Mouse (Mus musculus) ovary, postnatal 10 days (tissue): Measurements from ENCODE around the gene Kif22.
A peak's percentile ranks its signal among the peaks of the same experiment; 100 is the strongest.

Source experiments
- DNase-seq: peaks from one replicate; pipeline ENCODE4 v3.0.0; 2022; ENCODE audit warnings: low spot score

Kif22 gene

DNA sequence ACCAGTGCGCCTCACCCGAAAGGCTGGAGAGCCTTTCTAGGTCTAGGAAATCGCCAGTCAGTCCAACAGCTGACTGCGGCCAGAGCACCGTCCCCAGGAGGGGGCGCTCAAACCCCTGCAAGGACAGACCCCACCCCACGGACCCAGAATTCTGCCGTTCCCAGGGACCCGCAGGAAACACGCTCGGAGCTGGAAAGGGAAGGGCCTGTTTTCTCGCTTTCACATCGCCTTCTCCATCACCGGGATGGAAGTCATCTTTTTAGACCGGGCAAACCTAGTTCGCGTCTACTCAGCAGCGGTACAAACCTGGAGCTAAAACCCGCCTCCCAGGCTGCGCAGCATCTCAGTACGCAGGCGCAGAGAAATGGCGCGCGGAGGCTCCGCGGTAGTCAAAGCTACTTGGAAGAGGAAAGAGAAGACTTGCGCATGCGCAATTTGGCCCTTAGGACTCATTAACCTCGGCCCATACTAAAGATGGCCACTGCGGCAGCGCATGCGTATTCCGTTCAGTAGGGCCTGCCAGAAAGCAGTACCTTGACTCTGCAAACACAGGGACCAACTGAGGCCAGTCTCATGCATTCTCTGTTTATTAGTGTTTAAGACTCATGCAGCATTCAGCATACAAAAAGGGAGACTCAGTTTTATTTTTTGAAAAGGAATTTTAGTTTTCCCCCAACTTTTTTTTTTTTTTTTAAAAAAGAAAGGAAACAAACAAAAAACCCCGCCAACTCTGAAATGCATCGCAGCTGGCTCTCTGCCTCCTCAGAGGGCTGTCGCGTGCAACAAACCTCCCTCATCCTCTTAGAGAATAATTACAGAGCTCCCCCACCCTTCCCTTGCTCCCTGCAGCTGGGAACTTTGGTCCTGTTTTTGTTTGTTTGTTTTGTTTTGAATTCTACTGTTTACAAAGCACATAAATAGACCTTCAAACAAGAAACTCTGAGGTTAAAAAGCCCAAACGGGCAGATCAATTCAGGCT lies 25.0 kb downstream of the Kif22 start, which contains the start of gene Pagr1a:
Gene Pagr1a (minus strand): TSS at position 382 of the 979 bp plus-strand sequence.
- peak; percentile 94 for DNase-seq

DNA sequence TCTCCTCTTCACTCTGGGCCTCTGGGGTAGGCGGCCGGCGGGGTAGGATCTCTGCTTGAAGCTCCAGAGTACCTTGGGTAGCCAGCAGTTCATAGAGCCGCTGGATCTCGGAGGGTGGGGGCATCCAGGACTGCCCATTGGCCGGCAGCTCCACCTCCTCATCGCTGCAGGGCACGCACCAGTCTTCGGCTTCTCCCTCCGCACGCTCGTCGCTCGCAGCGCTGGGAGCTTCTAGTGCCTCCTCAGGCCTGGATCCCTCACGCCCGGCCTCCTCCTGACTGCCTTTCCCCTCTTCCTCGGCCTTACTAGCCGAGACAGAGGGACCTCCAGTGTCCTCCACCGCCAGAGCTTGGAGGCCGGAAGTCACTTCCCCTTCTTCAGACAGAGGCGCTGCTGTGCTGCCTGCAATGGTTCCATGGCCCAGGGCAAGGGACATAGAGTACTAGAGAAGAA lies 25.8 kb downstream of the Kif22 start:
- DNase-seq, result peak; percentile 44

DNA sequence TGATC lies 26.0 kb downstream of the Kif22 start, which contains the start of gene Pagr1b:
Gene Pagr1b (minus strand): TSS at position 4 of the 5 bp plus-strand sequence.
- DNase-seq, result no peak

DNA sequence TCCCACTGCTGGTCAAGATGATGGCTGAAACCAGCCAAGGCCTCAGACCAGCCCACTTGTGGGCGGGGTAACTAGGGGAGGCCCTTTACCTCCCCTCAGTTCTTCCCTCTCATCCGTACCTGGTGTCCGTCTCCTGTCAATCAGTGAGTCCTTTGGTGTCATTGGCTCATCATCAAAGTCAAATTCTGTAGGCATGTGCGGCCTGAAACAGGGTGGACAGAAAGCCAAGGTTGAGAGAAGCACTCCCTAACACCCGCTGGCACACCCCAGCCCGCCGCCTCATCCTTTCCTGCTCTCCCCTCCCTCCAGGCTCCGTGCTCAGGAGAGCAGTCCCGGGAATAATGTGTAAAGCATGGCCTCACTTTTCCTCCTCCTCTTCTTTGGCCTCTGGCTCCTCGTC lies 26.2 kb downstream of the Kif22 start:
- DNase-seq, result no peak

DNA sequence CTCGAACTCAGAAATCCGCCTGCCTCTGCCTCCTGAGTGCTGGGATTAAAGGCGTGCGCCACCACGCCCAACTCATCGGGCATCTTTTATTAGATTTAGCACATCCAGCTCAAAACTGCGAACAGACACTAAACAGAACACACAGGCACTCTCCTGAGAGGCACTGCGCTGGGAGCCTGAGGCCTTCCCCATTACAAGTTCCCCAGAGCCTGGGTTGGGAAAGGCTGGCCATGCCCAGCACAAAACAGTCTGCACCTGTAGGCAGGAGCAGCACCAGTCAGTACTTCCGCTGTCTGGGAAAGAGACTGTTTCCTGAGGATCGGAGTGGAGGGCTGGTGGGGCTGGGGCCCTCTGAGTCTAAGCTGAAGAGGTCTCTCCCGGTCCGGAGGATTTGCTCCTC lies 27.3 kb downstream of the Kif22 start:
- DNase-seq, result no peak

DNA sequence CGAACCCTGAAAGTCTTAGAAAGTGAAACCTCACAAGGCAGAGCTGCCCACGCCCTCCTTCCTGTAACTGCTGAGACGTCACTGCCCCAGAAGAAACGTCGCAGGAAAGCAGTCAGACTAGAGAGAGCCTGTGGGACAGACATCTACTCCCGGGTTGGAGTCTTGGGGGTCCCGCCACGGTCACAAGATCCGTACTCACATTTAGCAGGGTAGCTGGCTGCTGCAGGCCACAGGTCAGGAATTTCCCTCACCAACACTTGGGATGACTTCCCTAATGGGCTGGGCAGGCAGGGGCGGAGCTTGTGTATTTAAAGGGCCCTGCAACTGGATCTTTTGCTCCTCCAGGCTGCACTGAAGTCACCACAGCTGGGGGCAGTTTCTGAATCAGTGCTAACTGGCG lies 28.0 kb downstream of the Kif22 start, which contains the start of gene Mvp:
Gene Mvp (minus strand): TSS at position 302 of the 400 bp plus-strand sequence.
- no peak for DNase-seq

DNA sequence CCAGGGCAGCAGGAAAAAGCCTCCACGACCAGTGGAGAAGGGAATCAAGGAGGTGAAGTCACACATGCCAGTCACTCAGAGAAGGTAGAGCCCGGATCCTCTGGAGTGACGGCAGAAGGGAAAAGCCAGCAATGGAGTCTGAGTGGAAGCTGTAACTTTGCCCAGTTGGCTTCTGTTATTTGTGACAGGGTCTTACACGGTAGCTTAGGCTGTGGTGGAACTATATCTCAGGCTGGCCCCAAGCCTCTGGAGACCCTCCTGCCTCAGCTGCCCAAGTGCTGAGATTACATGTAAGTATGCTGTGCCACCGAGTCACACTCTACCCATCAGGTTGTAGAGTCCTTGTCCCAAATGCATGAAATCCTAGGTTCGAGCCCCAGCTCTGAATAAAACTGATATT lies 28.9 kb downstream of the Kif22 start:
- DNase-seq, result no peak

DNA sequence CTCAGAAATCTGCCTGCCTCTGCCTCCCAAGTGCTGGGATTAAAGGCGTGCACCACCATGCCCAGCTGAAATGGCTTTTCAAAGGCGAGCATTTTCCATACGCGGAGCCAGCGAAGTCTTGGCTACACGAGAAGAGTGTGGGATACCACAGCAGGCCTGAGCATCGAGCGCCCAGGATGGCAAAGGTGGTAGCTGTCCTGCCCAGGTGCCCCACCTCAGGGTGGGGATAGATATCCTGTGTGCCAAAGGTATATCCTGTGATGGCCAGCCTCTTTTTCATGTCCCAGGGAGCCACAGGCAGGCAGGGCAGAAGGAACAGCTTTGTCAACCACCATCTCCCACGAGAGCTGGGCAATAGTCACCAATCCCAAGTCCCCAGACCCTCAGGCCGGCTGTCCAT lies 29.4 kb downstream of the Kif22 start:
- DNase-seq, result no peak

DNA sequence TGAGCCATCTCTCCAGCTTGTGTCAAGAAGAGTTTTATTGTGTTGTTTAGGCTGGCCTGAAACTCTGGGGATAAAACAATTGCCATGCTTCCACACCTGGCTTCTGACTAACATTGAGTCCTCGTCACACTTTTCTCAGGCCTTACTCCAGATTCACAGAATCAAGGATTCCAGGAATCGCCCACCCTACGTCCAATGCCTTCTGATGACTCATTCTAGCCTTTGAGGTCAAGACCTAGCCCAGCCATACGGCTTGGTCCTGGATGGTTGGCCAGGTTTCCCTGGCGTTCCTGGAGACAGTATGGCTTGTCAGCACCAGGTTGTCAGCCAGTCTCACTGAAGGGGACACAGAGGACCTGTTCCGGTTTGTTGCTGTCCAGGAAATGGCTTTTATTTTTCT lies 29.9 kb downstream of the Kif22 start:
- no peak for DNase-seq

DNA sequence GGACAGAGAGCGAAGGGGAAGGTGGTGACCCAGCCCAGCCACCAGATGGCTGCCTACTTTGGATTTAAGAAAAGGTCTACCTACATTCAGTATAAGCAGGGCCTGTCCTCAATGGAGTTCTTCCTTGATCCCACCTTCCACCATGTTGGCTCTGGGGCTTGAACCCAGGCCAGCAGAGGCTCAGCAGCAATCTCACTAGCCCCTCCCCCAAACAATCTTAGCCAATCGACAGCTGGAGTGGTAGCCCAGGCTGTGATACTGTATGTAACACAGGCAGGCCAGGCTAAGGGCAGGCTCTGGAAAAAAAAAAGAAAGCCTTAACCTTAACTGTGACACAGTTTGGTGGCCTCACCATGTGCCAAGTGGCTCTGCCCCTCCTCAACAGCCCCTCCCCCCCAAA lies 30.6 kb downstream of the Kif22 start:
- no peak for DNase-seq

DNA sequence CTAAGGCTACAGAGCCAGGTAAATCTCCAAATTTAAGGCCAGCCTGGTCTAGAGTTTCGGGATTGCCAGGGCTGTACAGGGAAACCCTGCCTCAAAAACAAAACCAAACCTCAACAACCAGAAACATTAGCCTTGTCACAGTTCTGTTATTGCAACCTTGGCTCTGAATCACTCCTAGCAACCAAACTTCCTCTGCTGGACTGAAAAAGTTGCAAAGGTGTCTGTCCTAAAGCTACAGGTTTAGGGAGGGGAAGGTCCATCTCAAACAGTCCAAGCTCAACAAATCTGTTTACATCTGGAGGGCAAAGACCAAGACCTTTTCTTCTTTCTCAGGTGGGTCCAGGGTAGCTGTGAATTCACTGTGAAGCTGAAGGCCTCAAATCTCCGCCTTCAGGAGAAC lies 31.2 kb downstream of the Kif22 start:
- DNase-seq, result no peak

DNA sequence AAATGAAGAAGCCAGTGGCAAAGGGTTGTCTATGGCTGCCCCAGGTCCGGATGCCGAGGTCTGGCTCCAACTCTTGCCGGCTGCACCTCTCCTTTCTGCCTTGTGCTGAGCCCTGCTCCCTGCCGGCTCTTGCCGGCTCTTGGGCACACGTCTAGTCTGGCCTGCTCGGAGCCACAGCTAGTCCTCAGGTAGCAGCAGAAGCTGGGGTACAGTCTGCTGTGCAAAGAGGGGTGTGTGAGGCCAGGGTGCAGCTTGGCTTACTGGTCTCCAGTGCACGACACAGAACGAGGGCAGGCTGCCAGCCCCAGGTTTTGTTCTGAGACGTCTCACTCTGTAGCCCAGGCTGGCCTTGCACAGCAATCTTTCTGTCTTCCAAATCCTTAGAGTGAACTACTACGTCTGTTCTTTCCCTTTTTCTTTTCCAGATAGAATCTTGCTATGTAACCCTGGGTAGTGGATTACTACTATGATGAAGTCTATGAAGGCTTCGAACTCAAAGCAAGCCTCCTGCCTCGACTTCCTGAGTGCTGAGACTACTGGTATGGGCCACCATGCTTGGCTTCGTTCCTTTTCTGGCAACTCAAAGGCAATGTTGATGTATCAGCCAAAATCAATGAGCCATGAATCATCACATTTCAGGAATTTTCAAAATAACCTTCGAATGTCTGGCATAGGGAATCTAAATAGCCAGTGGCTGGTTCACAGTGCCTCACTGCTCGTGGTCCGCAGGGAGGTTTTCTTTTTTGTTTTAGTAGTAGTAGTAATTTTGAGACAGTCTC lies 32.8 kb downstream of the Kif22 start:
- no peak for DNase-seq

DNA sequence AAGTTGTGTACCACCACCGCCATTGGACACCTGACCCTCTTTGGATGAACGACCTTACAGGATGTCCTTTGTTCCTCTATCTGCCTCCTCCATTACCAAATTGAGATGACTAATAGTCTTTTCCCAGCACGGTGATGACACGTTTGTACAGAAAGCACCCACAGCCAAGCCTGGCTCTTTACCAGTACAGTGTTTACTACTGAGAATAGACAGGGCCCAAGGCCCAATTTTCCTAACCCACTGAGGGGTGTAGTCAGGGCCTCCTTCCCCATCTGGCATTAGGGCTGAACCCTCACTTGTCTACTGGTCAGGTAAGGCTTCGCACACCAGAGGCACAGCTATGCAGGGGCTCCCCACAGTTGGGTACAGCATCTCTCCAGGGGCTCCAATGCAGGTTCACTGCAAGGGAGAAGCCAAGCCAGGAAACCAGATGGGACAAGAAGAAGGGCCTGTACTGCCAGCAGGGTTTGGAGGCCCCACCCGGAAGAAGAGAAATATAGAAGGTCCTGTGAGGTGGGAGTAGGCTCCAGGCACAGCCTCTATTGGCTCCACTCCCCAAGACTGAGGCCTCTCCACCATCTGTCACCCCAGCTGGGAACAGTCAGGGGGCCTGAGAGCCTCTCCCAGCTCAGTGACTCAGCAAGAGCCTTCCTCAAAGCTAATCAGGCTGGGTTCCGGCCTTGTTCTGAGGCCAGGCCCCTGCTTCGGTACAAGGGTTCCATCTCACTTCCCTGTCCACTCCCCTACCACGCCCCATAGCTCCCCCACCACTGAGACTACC lies 33.8 kb downstream of the Kif22 start:
- no peak for DNase-seq

DNA sequence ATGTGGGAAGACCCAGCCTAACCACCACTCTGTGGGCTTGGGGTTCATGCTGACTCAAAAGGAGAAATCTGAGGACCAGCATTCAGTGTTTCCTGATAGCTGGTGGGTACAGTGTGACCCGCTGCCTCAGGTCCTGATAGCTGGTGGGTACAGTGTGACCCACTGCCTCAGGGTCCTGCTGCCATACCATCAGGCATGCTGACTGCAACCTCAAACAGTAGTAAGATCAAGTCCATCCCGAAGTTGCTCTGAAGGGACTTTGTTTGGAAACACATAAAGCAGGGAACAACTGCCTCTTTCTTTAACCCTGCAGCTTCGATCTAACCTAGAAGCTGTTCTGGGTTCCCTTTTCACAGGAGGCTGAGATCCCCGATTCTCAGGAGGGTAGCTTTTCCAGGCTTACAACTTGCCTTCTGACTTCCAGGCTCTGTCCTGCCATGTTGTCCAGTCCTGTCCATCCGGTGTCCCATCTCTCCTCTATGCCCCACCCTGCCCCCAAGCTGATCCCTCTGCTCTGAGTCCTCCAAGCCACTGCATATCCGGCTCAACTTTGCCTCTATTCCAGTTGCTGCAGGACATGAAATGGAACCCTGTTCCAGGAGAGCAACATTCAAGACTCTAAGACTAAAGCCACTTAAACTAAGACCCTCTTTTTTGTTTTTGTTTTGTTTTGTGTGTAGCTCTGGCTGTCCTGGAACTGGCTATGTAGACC lies 34.8 kb downstream of the Kif22 start:
- DNase-seq, result no peak

DNA sequence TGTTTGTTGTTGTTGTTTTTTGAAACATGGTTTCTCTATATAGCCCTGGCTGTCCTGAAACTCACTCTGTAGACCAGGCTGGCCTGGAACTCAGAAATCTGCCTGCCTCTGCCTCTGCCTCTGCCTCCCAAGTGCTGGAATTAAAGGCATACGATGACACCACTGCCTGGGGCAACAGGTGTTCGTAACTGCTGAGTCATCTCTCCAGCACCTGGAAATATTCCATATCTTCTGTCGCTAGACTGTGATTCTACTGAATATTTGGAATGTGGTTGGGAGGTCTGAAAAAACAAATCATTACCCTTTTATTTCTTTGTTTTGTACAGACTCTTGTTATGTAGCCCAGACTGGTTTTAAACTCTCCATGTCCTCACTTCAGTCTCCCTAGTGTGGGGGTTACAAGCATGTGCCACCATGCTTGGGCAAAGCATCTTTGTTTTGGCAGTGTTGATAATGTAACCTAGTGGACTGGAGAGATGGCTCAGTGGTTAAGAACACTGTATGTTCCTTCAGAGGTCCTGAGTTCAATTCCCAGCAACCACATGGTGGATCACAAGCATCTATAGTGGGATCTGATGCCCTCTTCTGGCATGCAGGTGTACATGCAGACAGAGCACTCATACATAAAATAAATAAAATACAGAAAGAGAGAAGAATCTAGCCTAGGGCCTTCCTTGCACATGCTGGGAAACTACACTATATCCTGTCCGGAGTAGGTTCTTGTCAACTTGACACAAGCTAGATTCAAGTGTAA lies 38.0 kb downstream of the Kif22 start:
- DNase-seq, result no peak

DNA sequence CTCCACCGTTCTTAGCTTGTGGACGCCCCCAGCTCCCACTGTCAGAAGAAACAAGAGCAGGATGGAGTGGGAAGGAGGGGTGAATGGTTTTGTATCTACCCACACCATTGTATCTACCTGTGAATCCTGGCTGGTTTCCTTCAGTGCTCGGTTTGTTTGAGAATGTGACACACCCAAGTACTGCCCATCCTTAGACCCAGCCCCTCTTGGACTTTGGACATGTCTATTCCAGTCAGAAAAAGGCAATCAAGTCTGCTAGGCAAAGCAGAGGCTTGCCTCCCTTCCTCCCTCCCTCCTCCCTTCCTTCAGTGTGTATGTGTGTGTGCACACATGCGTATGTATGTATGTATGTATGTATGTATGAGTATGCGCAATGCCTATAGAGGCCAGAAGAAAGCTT lies 38.7 kb downstream of the Kif22 start:
- no peak for DNase-seq

DNA sequence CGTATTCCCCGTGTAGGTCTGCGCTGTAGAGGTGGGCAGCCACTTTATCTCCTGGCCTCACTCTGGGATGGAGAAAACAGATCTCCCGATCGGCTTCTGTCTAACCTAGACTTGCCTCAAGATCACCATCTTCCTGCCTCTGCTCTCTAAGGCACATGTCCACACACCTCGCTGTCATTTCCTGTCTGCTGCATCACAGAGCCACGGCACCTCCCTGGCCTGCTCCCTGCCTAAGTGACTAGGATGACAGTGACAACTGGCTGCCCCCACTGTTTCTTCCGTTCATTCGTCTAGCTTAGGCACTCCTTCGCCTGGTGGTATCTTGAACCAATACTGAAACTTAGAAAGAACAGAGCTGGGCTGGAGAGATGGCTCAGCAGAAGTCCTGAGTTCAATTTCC lies 42.7 kb downstream of the Kif22 start:
- DNase-seq, result no peak

DNA sequence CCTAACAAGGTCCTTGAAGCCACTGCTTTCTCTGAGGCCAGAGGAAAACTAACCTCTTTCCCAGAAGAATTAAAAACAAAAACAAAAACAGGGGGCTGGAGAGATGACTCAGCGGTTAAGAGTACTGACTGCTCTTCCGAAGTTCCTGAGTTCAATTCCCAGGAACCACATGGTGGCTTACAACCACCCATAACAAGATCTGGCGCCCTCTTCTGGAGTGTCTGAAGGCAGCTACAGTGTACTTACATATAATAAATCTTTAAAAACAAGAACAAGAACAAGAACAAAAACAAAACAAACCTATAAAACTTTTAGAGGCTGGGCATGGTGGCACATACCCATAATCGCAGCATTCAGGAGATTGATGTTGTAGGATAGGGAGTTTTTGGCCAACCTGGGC lies 45.8 kb downstream of the Kif22 start:
- no peak for DNase-seq

DNA sequence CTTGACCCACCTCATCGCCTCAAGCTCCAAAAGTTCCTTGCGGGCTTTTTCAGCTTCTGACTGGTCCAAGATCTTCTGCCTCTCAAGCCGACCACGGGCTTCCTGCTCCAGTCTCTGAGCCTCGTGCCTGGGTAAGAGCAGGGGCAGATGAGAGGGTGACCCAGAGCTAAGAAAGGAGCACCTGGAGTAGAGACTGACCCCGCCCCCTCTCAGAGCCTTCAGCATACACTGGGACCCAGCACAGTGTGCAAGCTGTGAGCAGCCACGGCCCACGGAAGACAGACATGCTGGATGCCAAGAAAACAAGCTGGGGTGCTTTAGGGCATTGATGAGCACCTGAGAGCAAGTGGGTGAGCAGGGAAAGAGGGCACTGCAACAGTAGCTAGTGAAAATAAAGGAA lies 53.5 kb downstream of the Kif22 start:
- no peak for DNase-seq

DNA sequence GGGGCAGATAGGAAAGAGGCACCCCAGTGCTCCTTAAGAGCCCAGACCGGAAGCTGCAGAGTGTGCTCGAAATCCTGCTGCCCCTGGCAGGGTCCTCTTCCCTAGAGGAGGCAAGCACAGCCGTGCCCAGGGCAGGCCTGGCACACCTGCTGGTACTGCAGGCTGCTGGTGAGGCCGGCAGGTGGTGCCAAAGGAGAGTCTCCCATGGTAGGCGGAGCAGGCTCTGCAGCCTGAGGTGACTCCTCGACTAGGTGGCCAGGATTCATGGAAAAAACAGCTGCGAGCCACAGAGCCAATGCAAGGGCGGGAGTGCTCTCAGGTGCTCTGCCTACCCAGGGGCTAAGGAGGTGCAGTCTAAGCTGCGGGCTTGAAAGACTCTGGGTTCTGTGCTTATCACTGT lies 56.0 kb downstream of the Kif22 start:
- DNase-seq, result no peak

DNA sequence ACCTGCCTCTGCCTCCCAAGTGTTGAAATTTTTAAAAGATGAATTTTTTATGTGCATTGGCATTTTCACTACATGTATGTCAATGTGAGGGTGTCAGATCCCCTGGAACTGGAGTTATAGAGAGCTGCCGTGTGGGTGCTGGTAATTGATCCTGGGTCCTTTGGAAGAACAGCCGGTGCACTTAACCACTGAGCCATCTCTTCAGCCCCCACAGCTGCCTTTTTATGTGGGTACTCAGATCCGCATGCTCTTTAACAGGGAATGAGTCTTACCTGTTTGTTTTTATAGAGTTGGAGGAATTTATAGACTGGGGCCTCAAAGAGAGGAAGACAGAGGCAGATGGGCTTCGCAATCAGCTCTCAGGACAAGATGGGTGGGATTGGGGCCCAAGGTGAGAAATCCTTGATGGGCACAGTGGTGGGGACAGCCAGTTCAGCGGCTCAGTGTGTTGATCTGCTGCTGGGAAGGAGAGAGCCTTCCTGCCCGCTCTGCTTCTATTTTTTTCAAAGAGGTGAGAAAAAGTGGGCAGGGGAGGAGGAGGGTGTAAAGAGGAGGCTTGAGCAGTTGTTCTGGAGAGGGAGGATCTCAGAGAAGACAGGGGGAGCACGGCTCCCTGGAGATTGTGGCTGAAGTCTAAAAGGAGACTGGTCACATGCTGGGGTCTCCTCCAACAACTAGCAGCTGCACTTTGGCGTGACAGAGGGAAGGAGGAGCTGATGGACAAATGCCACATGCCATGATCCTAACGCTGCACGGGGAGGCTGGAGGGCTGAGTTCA lies 57.4 kb downstream of the Kif22 start:
- no peak for DNase-seq
